Mouse (Mus musculus) layer of hippocampus, postnatal 25 days (tissue): ENCODE results near the gene Mrtfb. TPM values are rescaled to one million over a fixed set of nuclear protein-coding genes. Genes with fewer than 3 reads are reported as not detected.

Source experiments
- DNase-seq, 2 experiments: peaks; one replicate each; pipeline ENCODE4 v3.0.0; 2022; ENCODE audit warnings: mixed read lengths in 2 of 2, low spot score in 1 of 2; ENCODE audit errors: extremely low spot score in 1 of 2
- total RNA-seq, 2 experiments: library from RNA; stranded (reverse); gene quantifications; 2 replicates each; pipeline ENCODE4 v1.2.3; 2021

The Mrtfb gene
- total RNA-seq, 2 experiments from 2014 or later, result 149 to 161 TPM

DNA sequence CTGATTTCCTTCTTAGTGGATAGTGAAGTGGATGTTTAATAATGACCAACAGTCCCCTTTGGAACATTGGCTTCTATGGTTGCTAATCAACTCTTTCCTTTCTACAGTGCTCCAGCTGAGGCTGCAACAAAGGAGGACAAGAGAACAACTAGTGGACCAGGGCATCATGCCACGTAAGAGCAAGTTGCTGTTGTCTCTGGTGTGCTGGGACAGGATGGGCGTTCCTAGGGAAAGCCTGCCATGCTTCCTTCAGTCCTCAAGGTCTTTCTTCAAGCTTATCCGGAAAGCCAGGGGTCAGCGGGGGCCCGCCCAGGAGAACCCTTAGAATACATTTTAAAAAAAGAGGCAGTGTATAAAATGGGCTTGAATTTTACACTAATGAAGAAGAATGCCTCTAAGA, 121.9 kb downstream of the Mrtfb start:
- no peak for DNase-seq

DNA sequence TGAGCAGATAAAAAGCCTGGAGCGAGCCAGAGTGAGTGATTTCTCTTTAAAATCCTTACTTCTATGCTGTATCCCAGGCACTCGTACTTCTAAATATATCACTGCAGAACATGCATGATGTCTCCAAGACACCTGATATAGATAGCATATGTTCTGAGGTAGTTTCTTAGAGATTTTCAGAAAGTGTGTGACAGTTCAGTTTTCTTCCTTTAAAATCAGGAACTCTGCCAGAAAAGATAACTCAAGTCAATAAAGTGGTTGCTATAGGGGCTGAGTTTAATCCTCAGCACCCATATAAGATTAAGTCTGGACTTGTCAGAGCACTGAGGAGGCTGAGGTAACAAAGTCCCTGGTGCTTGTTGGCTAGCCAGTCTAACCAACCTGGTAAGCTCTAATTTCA, 123.6 kb downstream of the Mrtfb start:
- DNase-seq, result no peak

DNA sequence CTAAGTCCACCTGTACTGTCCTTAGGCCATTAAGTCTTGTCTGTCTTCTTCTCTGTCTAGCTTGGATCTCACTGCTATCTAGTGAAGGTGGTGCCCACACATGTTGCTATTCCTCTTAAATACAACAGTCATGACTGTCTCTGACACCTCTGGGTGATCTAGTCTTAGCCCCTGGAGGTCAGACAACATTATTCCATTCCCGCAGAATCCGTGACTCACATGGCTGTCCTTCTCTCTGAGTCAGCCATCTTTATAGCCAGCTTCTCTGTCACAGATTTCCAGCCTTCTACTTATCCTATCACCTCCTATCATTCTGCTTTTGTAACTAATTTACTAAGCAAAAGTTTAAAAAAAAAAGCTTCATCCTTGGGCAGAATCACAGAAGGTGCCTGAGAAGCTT, 125.5 kb downstream of the Mrtfb start:
- no peak for DNase-seq

- DNase-seq, result no peak
These were observed 131.0 kb downstream of the Mrtfb start for GRCm38 (mm10) chr16:13387306-13387705.

GRCm38 (mm10) chr16:13400375-13400774, 144.1 kb downstream of the Mrtfb start:
- DNase-seq, result no peak

GRCm38 (mm10) chr16:13401591-13401990, 145.3 kb downstream of the Mrtfb start:
- DNase-seq, result no peak

GRCm38 (mm10) chr16:13404656-13405055, 148.4 kb downstream of the Mrtfb start:
- DNase-seq, result no peak

- no peak for DNase-seq
These were observed 149.1 kb downstream of the Mrtfb start for GRCm38 (mm10) chr16:13405403-13405802.

DNA sequence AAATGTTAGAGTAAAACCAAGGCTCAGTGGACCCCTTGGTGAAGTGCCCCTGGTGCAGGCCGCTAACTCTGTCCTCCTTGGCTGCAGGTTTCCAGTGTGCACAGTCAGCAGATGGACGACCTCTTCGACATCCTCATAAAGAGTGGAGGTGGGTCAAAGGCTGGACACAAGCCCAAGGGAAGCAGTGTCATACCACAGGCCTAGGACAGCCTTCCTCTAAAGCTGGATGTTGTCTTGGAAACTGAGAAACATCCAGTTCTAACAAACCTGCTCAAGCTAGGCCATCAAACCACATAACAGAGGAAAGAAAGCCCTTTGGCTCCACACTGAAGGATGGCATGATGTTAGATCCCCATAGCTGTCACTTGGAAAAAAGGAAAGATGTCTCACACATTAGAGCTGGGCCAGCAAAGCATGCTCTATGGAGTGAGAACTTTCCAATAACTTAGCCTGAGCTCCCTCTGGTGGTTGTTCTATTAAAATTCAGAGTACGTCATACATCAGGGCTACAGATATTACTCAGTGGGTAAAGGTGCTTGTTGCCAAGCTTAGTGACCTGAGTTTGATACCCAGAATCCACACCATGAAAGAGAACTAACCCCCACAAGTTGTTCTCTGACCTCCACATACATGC, 153.4 kb downstream of the Mrtfb start:
- DNase-seq, result no peak

- DNase-seq, result no peak
These were observed 154.5 kb downstream of the Mrtfb start for GRCm38 (mm10) chr16:13410760-13411159.

GRCm38 (mm10) chr16:13411531-13411930, 155.2 kb downstream of the Mrtfb start:
- DNase-seq, result no peak

GRCm38 (mm10) chr16:13414566-13414965, 158.3 kb downstream of the Mrtfb start:
- DNase-seq, result no peak

DNA sequence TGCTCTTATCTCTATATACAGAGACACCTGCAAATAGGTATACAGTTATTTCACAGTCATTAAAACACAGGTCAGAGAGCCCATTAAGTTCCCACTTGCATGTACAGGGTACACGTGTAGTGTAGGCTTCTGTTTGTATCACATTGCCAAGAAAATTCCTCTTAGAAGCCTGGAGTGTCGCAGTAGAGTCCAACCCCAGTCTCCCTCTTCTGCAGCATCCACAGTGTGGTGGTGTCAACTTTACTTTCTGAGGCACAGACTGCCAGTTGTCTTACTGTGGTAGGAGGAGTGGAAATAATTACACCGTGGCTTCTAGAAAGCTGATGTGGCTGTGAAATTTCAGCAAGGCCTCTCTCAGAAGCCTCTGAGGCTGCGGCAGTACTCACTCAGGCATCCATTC, 158.7 kb downstream of the Mrtfb start:
- DNase-seq, result no peak

DNA sequence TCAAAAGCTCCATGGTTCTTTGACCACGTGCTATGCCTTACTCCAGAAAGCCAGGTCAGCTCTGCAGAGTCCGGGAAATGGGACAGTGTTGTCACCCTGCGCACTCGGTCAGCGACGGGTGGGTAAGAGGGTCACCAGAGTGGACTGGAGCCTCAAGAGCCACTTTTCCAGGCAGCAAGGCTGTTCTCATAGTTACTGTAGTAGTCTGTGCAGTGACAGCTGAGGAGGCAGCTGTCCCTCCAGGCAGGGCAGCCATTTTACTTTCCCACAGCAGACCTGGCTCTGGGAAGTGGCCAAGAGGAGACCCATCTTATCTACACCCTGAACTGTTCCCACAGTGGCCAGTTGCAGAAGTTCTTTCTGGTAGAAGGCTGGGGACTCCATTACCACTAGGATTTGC, 159.2 kb downstream of the Mrtfb start:
- DNase-seq, result no peak

DNA sequence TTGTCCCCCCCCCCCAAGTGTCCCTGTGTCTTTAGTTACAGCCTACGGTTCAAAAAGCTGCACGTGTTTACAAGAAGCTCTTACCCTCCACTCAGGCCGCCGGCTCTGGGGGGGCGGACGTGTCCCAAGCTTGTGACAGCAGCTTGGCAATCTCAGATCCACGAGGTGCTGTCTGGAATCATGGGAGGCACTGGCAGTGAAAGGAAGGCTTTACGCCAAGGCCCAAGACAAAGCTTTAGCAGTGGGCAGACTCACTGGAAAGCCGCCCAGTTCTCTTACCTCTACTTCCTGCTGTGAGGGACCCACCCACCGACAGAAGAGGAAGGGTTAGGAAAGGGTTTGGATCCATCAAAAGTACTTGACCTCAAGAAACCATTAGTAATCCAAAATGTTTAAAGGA, 160.2 kb downstream of the Mrtfb start:
- peak in 1 of 2 experiments; percentile 39 for DNase-seq

- DNase-seq, result no peak
These were observed 161.6 kb downstream of the Mrtfb start for GRCm38 (mm10) chr16:13417904-13418303.

DNA sequence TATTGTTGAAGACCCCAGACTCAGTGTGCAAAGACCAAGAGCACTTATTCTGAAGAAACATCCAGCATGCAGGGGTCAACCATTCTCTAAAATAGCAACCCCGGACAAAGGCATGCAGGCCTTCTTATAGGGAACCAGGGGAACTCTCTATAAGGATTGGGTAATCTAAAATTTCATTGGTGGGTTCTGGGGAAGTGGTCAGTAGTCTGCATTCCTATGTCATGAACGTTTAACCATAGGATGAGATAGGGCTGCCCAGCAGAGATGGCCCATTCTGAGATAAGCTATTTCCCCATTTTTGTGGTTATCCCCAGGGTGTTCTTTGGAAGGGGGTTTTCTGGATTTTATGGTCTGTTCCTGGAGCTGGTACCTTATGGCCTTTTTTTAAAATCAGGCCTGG, 163.5 kb downstream of the Mrtfb start:
- DNase-seq, result no peak

- no peak for DNase-seq
These were observed 166.2 kb downstream of the Mrtfb start for GRCm38 (mm10) chr16:13422522-13422921.

DNA sequence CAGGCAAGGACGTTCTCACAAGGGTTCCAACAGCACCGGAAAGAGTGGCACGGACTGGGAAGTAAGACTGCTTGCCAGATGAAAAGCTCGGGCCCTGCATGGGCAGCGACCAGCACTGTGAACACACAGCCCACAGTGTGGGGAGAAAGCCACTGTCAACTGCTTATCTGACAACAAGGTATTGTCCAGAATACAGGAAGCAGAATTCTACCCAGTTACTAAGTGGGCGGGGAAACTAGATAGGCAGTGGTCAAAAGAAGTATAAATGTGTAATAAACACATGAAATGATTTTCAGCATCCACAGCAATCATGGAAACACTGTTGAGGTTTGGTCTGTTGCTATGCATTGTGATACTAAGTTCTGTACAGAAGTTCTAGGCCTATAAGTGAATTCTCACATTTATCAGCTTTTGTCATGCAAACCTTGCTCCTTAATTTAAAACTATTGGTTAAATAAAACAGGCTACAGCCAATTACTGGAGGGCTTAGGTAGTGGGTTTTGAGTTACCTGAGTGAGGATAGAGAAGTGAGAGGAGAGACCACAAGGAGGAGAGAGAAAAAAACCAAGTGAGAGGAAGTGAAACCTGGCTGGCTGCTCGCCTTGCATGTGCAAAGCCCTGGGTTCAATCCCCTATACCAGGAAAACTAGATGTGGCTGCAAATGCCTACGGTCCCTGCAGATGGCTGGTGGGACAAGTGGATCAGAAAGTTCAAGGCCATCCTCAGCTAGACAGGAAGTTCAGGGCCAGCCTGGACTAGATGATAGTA, 167.5 kb downstream of the Mrtfb start:
- no peak for DNase-seq

DNA sequence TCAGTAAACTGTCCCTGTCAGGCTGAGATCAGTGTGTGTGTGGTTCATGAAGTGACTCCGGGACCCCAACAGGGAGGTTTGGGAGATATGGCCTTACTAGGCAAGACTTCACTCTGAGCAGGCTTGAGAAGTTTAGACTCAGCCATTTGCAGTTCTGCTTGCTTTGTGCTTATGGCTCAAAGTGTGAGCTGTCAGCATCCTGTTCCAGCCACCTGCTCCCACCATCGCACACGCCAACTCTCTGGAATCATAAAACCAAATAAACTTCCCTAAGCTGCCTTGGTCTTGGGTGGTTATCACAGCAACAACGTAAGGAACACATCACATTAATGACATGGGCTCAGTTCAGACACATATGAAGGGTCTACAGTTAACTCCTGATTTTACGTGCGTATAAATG, 169.5 kb downstream of the Mrtfb start:
- DNase-seq, result no peak

DNA sequence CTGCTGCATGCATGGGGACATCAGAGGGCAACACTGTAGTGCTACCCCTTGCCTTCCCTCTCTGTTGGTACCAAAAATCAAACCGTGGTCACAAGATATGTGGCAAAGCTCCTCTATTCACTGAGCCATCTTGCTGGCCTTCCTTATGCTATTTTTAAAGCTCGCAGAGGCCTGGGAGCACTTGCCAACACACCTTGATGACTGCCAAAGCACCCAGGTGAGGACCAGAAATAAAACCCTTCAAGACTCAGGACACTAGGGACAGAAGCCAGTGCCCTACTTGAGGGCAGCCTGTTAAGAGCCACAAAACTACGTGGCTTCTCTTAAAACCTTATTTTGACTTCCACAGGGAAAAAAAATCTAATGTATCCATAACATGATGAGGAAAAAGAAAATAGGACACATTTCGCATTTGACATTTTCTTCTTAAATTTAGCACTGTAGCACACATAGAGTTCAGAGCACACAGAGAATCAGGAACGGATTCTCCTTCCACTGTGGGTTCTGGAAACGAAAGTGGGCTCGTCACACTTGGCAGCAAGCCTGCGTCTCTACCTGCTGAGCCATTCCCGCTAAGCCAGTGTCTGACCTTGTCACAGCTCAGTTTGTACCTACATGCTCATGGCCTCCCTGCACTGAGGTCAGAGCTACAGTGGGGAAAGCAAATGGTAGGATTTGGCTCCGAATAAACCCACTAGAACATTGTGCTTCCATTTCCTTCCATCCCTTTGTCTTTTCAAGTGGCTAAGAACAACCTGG, 170.7 kb downstream of the Mrtfb start:
- DNase-seq, result no peak
